Mouse (Mus musculus) induced T-regulatory cell, adult 2 months (primary cell): ENCODE results near the gene Ccdc175.
A peak's percentile ranks its signal among the peaks of the same experiment; 100 is the strongest.

Experiments
- DNase-seq: peaks from one replicate; pipeline ENCODE4 v3.0.0-alpha.2; 2012; ENCODE audit warnings: low read depth

The Ccdc175 gene

GRCm38 (mm10) chr12:72102776-72103175 is 82.1 kb downstream of the Ccdc175 start:
- no peak for DNase-seq

GRCm38 (mm10) chr12:72096966-72097365 is 87.9 kb downstream of the Ccdc175 start:
- no peak for DNase-seq

- no peak for DNase-seq
These were observed 95.0 kb downstream of the Ccdc175 start for GRCm38 (mm10) chr12:72089802-72090201.

- no peak for DNase-seq
These were observed 98.5 kb downstream of the Ccdc175 start for GRCm38 (mm10) chr12:72086166-72086825.

- peak; percentile 100 for DNase-seq
These were observed 99.3 kb downstream of the Ccdc175 start, which contains the start of the genes L3hypdh and Jkamp for GRCm38 (mm10) chr12:72085329-72086165. L3hypdh (minus strand) TSS chr12:72085439. Jkamp (plus strand) TSS chr12:72085589.

- DNase-seq, result no peak
These were observed 99.9 kb downstream of the Ccdc175 start for GRCm38 (mm10) chr12:72085024-72085328.

- peak; percentile 19 for DNase-seq
These were observed 100.4 kb downstream of the Ccdc175 start for GRCm38 (mm10) chr12:72084261-72085023.

- DNase-seq, result no peak
These were observed 101.6 kb downstream of the Ccdc175 start for GRCm38 (mm10) chr12:72083265-72083664.

GRCm38 (mm10) chr12:72082370-72082769 is 102.5 kb downstream of the Ccdc175 start:
- DNase-seq, result no peak

GRCm38 (mm10) chr12:72081961-72082360 is 102.9 kb downstream of the Ccdc175 start:
- no peak for DNase-seq

- DNase-seq, result no peak
These were observed 106.6 kb downstream of the Ccdc175 start for GRCm38 (mm10) chr12:72078248-72078647.

- DNase-seq, result peak; percentile 81
These were observed 114.2 kb downstream of the Ccdc175 start, which contains the start of gene Gpr135 for GRCm38 (mm10) chr12:72070327-72071269. Gpr135 (minus strand) TSS chr12:72071125.

GRCm38 (mm10) chr12:72069626-72070326 is 115.1 kb downstream of the Ccdc175 start:
- no peak for DNase-seq

- DNase-seq, result no peak
These were observed 127.0 kb downstream of the Ccdc175 start for GRCm38 (mm10) chr12:72057780-72058179.

- no peak for DNase-seq
These were observed 131.0 kb downstream of the Ccdc175 start for GRCm38 (mm10) chr12:72053851-72054250.

- DNase-seq, result peak; percentile 39
These were observed 131.5 kb downstream of the Ccdc175 start for GRCm38 (mm10) chr12:72053303-72053702.

GRCm38 (mm10) chr12:72052571-72052970 is 132.3 kb downstream of the Ccdc175 start:
- DNase-seq, result no peak
